Mouse (Mus musculus) lung, adult 2 months (tissue): Measurements from ENCODE around the gene Rnf43. TPM values are rescaled to one million over a fixed set of nuclear protein-coding genes. Genes with fewer than 3 reads are reported as not detected.

Experiments
- DNase-seq: peaks from one replicate; pipeline ENCODE4 v3.0.0; 2022
- H3K4me1 ChIP-seq: fragments of 200-500 bp; 2 replicates; pipeline ENCODE4 v1.6.1; 2011; ENCODE audit warnings: low read length; ENCODE audit not compliant: control insufficient read depth, insufficient read depth
- H3K4me3 ChIP-seq: fragments of 200-500 bp; replicated peaks from 2 replicates; pipeline ENCODE3; 2011; ENCODE audit warnings: low read depth, mild to moderate bottlenecking, control low read depth, low read length; ENCODE audit errors: extremely low read depth
- CTCF ChIP-seq: fragments of 200-500 bp; IDR thresholded peaks from 2 replicates; pipeline ENCODE4 v1.5.1; 2011; ENCODE audit warnings: mild to moderate bottlenecking, low read length, control low read depth; ENCODE audit not compliant: insufficient read depth
- POLR2A ChIP-seq: fragments of 200-500 bp; IDR thresholded peaks from 2 replicates; pipeline ENCODE4 v1.6.1; 2011; ENCODE audit warnings: low read depth, mild to moderate bottlenecking, control low read depth, low read length, borderline replicate concordance; ENCODE audit errors: extremely low read depth
- WGBS: fragments of 180-500 bp; shearing (Covaris S2); methylation state at CpG from one replicate; pipeline ENCODE4 v1.1.7; 2018; 5-methylcytosine and 5-hydroxymethylcytosine counted together
- polyA plus RNA-seq: library from polyadenylated mRNA; depleted of rRNA; stranded (reverse); fragments of >200 nt; gene quantifications from 2 replicates; pipeline ENCODE4 v1.2.3, GENCODE M21; 2012

Rnf43 gene
- polyA plus RNA-seq, 1 experiment, result 12.6 TPM

- H3K4me3 ChIP-seq, result no peak overlapping the region
- no peaks in the 10 kb centered on the region for H3K4me1 ChIP-seq
- no peak for DNase-seq
- TF ChIP-seq CTCF (no peak), POLR2A (no peak)
- 73% methylated on average over 3 of the region's 3 CpGs for WGBS
These were observed 59.6 kb downstream of the Rnf43 start for GRCm38 (mm10) chr11:87722168-87722567.

- Histone ChIP-seq H3K4me1 (no peaks in the 10 kb centered on the region), H3K4me3 (no peak overlapping the region)
- no peak for TF ChIP-seq CTCF
- no peak for DNase-seq
- 85% methylated on average over 4 of the region's 4 CpGs for WGBS
These were observed 60.4 kb downstream of the Rnf43 start for GRCm38 (mm10) chr11:87722891-87723290.

- Histone ChIP-seq H3K4me3 (no peak overlapping the region), H3K4me1 (no peaks in the 10 kb centered on the region)
- TF ChIP-seq CTCF (no peak), POLR2A (no peak)
- no peak for DNase-seq
These were observed 63.0 kb downstream of the Rnf43 start for GRCm38 (mm10) chr11:87725515-87725914.

- WGBS, result 34% methylated on average over 6 of the region's 6 CpGs
- TF ChIP-seq POLR2A, result no peak
- TF ChIP-seq CTCF, result no peak
- Histone ChIP-seq H3K4me3 (no peak overlapping the region), H3K4me1 (no peaks in the 10 kb centered on the region)
- no peak for DNase-seq
These were observed 63.5 kb downstream of the Rnf43 start for GRCm38 (mm10) chr11:87725964-87726562.

GRCm38 (mm10) chr11:87727021-87727420 is 64.5 kb downstream of the Rnf43 start:
- no peak for DNase-seq
- 66% methylated on average over 11 of the region's 11 CpGs for WGBS
- no peaks in the 10 kb centered on the region for H3K4me1 ChIP-seq
- H3K4me3 ChIP-seq, result no peak overlapping the region
- no peak for TF ChIP-seq CTCF
- TF ChIP-seq POLR2A, result no peak

- Histone ChIP-seq H3K4me3 (no peak overlapping the region), H3K4me1 (no peaks in the 10 kb centered on the region)
- no peak for DNase-seq
- 76% methylated on average over 4 of the region's 4 CpGs for WGBS
- TF ChIP-seq POLR2A, result no peak
These were observed 64.9 kb downstream of the Rnf43 start for GRCm38 (mm10) chr11:87727471-87727870.

- DNase-seq, result no peak
- no peak overlapping the region for H3K4me3 ChIP-seq
- TF ChIP-seq POLR2A (no peak), CTCF (no peak)
- H3K4me1 ChIP-seq, result no peaks in the 10 kb centered on the region
- 55% methylated on average over 18 of the region's 18 CpGs for WGBS
These were observed 66.5 kb downstream of the Rnf43 start for GRCm38 (mm10) chr11:87728850-87729592.

GRCm38 (mm10) chr11:87729593-87730185 is 67.2 kb downstream of the Rnf43 start:
- 78% methylated on average over 13 of the region's 13 CpGs for WGBS
- TF ChIP-seq CTCF, result no peak
- no peak for TF ChIP-seq POLR2A

GRCm38 (mm10) chr11:87730652-87731310 is 68.3 kb downstream of the Rnf43 start:
- H3K4me1 ChIP-seq, result no peaks in the 10 kb centered on the region
- TF ChIP-seq POLR2A (no peak), CTCF (no peak)
- no peak overlapping the region for H3K4me3 ChIP-seq
- DNase-seq, result no peak
- 76% methylated on average over 10 of the region's 10 CpGs for WGBS

More at GRCm38 (mm10) chr11:87729593-87730185, 67.2 kb downstream of the Rnf43 start:
- DNase-seq, result no peak
- Histone ChIP-seq H3K4me1 (no peaks in the 10 kb centered on the region), H3K4me3 (no peak overlapping the region)
